Mouse (Mus musculus): ENCODE results near the gene Chid1. TPM values are rescaled to one million over a fixed set of nuclear protein-coding genes. Genes with fewer than 3 reads are reported as not detected.

Gene Chid1
- polyA plus RNA-seq, 1 experiment from 2014 or later, result 36.3 TPM

DNA sequence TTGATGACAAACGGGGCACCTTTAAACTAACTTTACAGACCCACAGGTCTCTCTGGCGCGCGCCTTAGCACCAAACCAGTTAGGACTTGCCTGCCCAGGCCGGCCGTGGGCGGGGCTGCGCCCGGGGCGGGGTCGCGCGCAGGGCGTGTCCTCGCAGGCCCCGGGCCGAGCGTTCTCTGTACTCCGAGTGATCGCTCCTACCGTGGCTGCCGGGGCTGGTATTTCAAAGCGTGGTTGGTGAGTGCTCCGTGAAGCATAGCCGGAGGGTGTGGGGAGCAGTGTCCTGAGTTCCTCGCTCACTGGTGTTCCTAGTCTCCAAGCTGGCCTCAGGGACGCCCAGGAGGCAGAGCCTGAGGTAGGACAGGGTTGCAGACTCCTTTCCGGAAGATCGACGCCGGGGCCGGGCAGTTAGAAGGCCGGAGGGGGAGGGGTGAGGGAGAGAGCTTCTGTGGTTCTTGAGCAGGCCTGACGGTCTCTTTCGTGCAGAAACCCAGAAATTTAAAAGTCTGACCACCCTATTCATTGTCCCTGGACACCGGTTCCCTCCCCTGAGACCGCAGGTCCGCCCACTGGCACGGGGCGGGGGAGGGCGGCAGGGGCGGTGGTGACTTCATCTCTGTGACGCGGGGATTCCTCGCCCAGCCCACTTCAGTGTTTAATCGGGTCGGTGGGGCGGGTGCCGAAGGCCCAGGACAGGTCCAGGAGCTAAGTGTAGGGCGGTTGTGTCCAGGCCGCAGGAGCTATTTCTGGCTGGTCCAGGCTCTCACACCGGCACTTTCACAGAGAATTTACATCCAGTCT is 72.2 kb downstream of the Chid1 start, which contains the start of gene Cd151:
Gene Cd151 (plus strand): TSS at position 163 of the 801 bp plus-strand sequence.
- peak; percentile 71 for ATAC-seq (ENCODE audit: extremely low read depth, insufficient number of reproducible peaks, low FRiP score, low TSS enrichment)
- Histone ChIP-seq H3K27ac (replicated peaks) (peak within 1 kb of the TSS; percentile 94), H3K9me3 (no peaks in the 10 kb centered on the region), H3K4me3 (peak within 1 kb of the TSS; percentile 82), H3K9ac (peak within 1 kb of the TSS; percentile 94), H3K36me3 (peaks cover 34% of the 10 kb centered on the region), H3K4me1 (peaks cover 68% of the 10 kb centered on the region), H3K27me3 (replicated peaks) (peaks cover 37% of the 10 kb centered on the region), H3K4me2 (peak within 1 kb of the TSS; percentile 84)
- under 1% methylated on average over 52 of the region's 52 CpGs for WGBS

- H3K4me1 ChIP-seq, result peaks cover 76% of the 10 kb centered on the region
- H3K4me2 ChIP-seq, result peak overlapping the region; percentile 84
- H3K9me3 ChIP-seq, result no peaks in the 10 kb centered on the region
- 57% methylated on average over 10 of the region's 10 CpGs for WGBS
- H3K27me3 ChIP-seq (replicated peaks), result peaks cover 45% of the 10 kb centered on the region
- peak overlapping the region; percentile 94 for H3K27ac ChIP-seq (replicated peaks)
- peaks cover 26% of the 10 kb centered on the region for H3K36me3 ChIP-seq
- peak overlapping the region; percentile 82 for H3K4me3 ChIP-seq
- ATAC-seq (ENCODE audit: extremely low read depth, insufficient number of reproducible peaks, low FRiP score, low TSS enrichment), result no peak
- peak overlapping the region; percentile 94 for H3K9ac ChIP-seq
Observed at GRCm38 (mm10) chr7:141466607-141467148, 73.0 kb downstream of the Chid1 start.

GRCm38 (mm10) chr7:141466045-141466394 is 73.6 kb downstream of the Chid1 start:
- Histone ChIP-seq H3K4me2 (peak overlapping the region; percentile 61; the same call in 1 of the 2 replicates), H3K9ac (peak overlapping the region; percentile 50; the same call in 1 of the 2 replicates), H3K27me3 (replicated peaks) (peaks cover 51% of the 10 kb centered on the region), H3K9me3 (no peaks in the 10 kb centered on the region), H3K27ac (replicated peaks) (peak overlapping the region; percentile 59), H3K36me3 (peaks cover 19% of the 10 kb centered on the region), H3K4me1 (peaks cover 82% of the 10 kb centered on the region), H3K4me3 (no peak overlapping the region)
- ATAC-seq (ENCODE audit: extremely low read depth, insufficient number of reproducible peaks, low FRiP score, low TSS enrichment), result no peak
- 59% methylated on average over 7 of the region's 7 CpGs for WGBS

- Histone ChIP-seq H3K4me3 (peak overlapping the region; percentile 35; the same call in 1 of the 2 replicates), H3K36me3 (peaks cover 14% of the 10 kb centered on the region), H3K9ac (peak overlapping the region; percentile 50; the same call in 1 of the 2 replicates), H3K4me1 (peaks cover 83% of the 10 kb centered on the region), H3K9me3 (no peaks in the 10 kb centered on the region), H3K4me2 (peak overlapping the region; percentile 61), H3K27me3 (replicated peaks) (peaks cover 56% of the 10 kb centered on the region), H3K27ac (replicated peaks) (peak overlapping the region; percentile 59)
- WGBS, result 35% methylated on average over 9 of the region's 10 CpGs
- no peak for ATAC-seq (ENCODE audit: extremely low read depth, insufficient number of reproducible peaks, low FRiP score, low TSS enrichment)
Observed at GRCm38 (mm10) chr7:141465388-141466044, 74.1 kb downstream of the Chid1 start.

DNA sequence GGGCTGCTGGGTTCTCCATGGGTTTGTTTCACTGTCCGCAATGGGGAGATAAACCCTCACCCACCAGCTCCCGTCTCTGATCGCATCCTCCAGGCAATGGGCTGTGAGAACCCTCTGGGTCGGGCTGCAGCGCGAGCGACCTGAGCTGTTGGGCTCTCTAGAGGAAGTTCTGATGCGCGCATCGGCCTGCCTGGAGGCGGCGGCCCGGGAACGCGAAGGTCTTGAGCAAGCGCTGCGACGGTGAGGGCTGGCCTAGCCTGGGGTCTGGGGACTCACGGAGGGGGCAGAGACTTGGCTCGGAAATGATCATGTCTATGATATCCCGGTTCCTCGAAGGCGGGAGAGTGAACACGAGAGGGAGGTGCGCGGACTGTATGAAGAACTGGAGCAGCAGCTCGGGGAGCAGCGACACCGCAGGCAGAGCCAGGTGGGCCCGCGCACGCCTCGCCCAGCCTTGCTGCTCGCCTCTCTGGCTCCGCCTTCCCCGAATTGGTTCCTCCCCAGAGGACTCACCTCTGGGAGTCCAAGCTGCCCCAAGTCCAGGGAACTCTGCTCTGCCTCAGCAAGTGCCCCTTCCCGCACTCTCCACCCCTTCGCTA is 75.0 kb downstream of the Chid1 start:
- H3K36me3 ChIP-seq, result peaks cover 7% of the 10 kb centered on the region
- no peak for ATAC-seq (ENCODE audit: extremely low read depth, insufficient number of reproducible peaks, low FRiP score, low TSS enrichment)
- H3K27ac ChIP-seq (replicated peaks), result peak overlapping the region; percentile 74
- peak overlapping the region; percentile 35 for H3K4me3 ChIP-seq
- H3K27me3 ChIP-seq (replicated peaks), result peaks cover 60% of the 10 kb centered on the region
- no peaks in the 10 kb centered on the region for H3K9me3 ChIP-seq
- 7% methylated on average over 38 of the region's 38 CpGs for WGBS
- peaks cover 76% of the 10 kb centered on the region for H3K4me1 ChIP-seq
- H3K9ac ChIP-seq, result peak overlapping the region; percentile 50
- peak overlapping the region; percentile 61 for H3K4me2 ChIP-seq

GRCm38 (mm10) chr7:141463824-141464602 is 75.6 kb downstream of the Chid1 start:
- H3K4me1 ChIP-seq, result peaks cover 69% of the 10 kb centered on the region
- peak overlapping the region; percentile 61 for H3K4me2 ChIP-seq
- ATAC-seq (ENCODE audit: extremely low read depth, insufficient number of reproducible peaks, low FRiP score, low TSS enrichment), result no peak
- H3K9me3 ChIP-seq, result no peaks in the 10 kb centered on the region
- peaks cover 67% of the 10 kb centered on the region for H3K27me3 ChIP-seq (replicated peaks)
- peak overlapping the region; percentile 35 for H3K4me3 ChIP-seq
- peak overlapping the region; percentile 74 for H3K27ac ChIP-seq (replicated peaks)
- peaks cover 7% of the 10 kb centered on the region; the same call in 1 of the 2 replicates for H3K36me3 ChIP-seq
- peak overlapping the region; percentile 51 for H3K9ac ChIP-seq
- 28% methylated on average over 12 of the region's 12 CpGs for WGBS

- H3K27me3 ChIP-seq (replicated peaks), result peaks cover 71% of the 10 kb centered on the region
- H3K36me3 ChIP-seq, result peaks cover 22% of the 10 kb centered on the region
- 14% methylated on average over 5 of the region's 5 CpGs for WGBS
- H3K4me2 ChIP-seq, result peak overlapping the region; percentile 97
- H3K9me3 ChIP-seq, result no peaks in the 10 kb centered on the region
- no peak for ATAC-seq (ENCODE audit: extremely low read depth, insufficient number of reproducible peaks, low FRiP score, low TSS enrichment)
- peaks cover 59% of the 10 kb centered on the region for H3K4me1 ChIP-seq
- H3K9ac ChIP-seq, result peak overlapping the region; percentile 84
- peak overlapping the region; percentile 53; the same call in 1 of the 2 replicates for H3K27ac ChIP-seq (replicated peaks)
- H3K4me3 ChIP-seq, result peak overlapping the region; percentile 65
Observed at GRCm38 (mm10) chr7:141462333-141462821, 77.3 kb downstream of the Chid1 start.

DNA sequence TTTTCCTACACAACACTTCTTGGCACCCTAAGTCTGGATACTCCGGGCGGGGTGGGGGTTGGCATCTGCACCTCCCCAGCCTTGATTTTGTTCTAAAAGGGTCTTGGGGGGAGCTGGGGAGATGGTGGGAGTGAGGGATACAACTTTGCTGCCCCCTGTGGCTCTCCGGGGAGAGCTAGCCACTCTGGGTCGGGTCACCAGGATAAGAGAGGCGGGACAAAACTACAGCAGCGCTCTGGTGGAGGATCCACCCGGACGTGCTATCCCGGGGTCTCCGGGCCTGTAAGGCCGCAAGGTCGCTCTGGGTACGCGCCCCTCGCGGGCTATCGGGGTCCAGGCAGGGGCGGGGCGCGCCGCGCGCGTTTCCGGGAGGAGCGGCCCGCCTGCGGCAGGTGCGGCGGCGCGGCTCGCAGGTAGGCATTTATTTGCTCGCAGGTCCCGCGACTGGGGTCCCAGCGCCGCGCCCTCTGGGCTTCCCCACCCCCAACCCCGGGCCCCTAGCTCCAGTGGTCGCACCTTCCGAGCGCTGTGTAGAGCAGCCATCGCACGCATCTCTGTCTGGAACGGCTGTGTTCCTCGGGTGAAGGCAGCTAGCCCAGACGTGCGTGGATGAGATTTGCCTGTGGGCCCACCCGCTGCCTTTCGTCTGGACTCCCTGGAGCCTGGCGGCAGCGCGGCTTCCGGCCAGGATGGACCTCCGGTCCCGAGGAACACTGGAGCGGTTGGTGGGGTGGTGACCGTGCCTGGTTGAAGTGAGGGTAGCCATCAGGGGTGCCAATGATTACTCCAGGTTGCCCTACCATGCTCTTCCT is 77.9 kb downstream of the Chid1 start:
- WGBS, result 3% methylated on average over 56 of the region's 59 CpGs
- peak overlapping the region; percentile 65 for H3K4me3 ChIP-seq
- H3K4me2 ChIP-seq, result peak overlapping the region; percentile 97
- peaks cover 24% of the 10 kb centered on the region for H3K36me3 ChIP-seq
- peak overlapping the region; percentile 84 for H3K9ac ChIP-seq
- peaks cover 57% of the 10 kb centered on the region for H3K4me1 ChIP-seq
- H3K27me3 ChIP-seq (replicated peaks), result peaks cover 71% of the 10 kb centered on the region
- no peaks in the 10 kb centered on the region for H3K9me3 ChIP-seq
- H3K27ac ChIP-seq (replicated peaks), result peak overlapping the region; percentile 53; the same call in 1 of the 2 replicates
- ATAC-seq (ENCODE audit: extremely low read depth, insufficient number of reproducible peaks, low FRiP score, low TSS enrichment), result no peak

- no peaks in the 10 kb centered on the region for H3K9me3 ChIP-seq
- H3K4me2 ChIP-seq, result peak within 1 kb of the TSS; percentile 97
- peaks cover 24% of the 10 kb centered on the region for H3K36me3 ChIP-seq
- H3K9ac ChIP-seq, result peak within 1 kb of the TSS; percentile 84
- H3K4me3 ChIP-seq, result peak within 1 kb of the TSS; percentile 65
- no peak for ATAC-seq (ENCODE audit: extremely low read depth, insufficient number of reproducible peaks, low FRiP score, low TSS enrichment)
- WGBS, result 70% methylated on average over 15 of the region's 15 CpGs
- H3K4me1 ChIP-seq, result peaks cover 55% of the 10 kb centered on the region
- H3K27ac ChIP-seq (replicated peaks), result peak within 1 kb of the TSS; percentile 53; the same call in 1 of the 2 replicates
- H3K27me3 ChIP-seq (replicated peaks), result peaks cover 65% of the 10 kb centered on the region
Observed at GRCm38 (mm10) chr7:141460391-141461113, 79.1 kb downstream of the Chid1 start, which contains the start of gene Cracr2b. Gene Cracr2b (plus strand): TSS chr7:141461094.

All from heart, embryonic 13.5 days (tissue).